Mouse (Mus musculus) intestine, postnatal 0 days (tissue): ENCODE measurements around the gene Plau. TPM values are rescaled to one million over a fixed set of nuclear protein-coding genes. Genes with fewer than 3 reads are reported as not detected.

Experiments
- ATAC-seq: fragments of 200-750 bp; cut with Nextera tagmentation; 2 replicates; pipeline ENCODE4 v1.8.0; 2017; ENCODE audit warnings: mild to moderate bottlenecking, moderate TSS enrichment, moderate library complexity
- H3K27ac ChIP-seq: fragments of 300-500 bp; sonication (generic); 2 replicates; pipeline ENCODE4 v1.5.1; 2014; ENCODE audit warnings: mild to moderate bottlenecking, low read depth, low read length, moderate library complexity
- H3K27me3 ChIP-seq: fragments of 300-500 bp; sonication (generic); replicated peaks from 2 replicates; pipeline ENCODE4 v1.6.1; 2014; ENCODE audit warnings: low read length, mixed read lengths; ENCODE audit not compliant: control insufficient read depth, insufficient read depth
- H3K36me3 ChIP-seq: fragments of 300-500 bp; sonication (generic); 2 replicates; pipeline ENCODE4 v1.6.1; 2014; ENCODE audit warnings: mild to moderate bottlenecking, moderate library complexity; ENCODE audit not compliant: control insufficient read depth, insufficient read depth
- H3K4me1 ChIP-seq: fragments of 300-500 bp; sonication (generic); replicated peaks from 2 replicates; pipeline ENCODE4 v1.6.1; 2014; ENCODE audit warnings: antibody characterized with exemption, low read length, mixed read lengths; ENCODE audit not compliant: control insufficient read depth, insufficient read depth
- H3K4me2 ChIP-seq: fragments of 300-500 bp; sonication (generic); replicated peaks from 2 replicates; pipeline ENCODE4 v1.6.1; 2014; ENCODE audit warnings: low read depth, mild to moderate bottlenecking, moderate library complexity
- H3K4me3 ChIP-seq: fragments of 300-500 bp; sonication (generic); 2 replicates; pipeline ENCODE4 v1.5.1; 2014; ENCODE audit warnings: low read depth, low read length
- H3K9ac ChIP-seq: fragments of 300-500 bp; sonication (generic); 2 replicates; pipeline ENCODE4 v1.6.1; 2014; ENCODE audit warnings: mild to moderate bottlenecking, low read depth, low read length
- H3K9me3 ChIP-seq: fragments of 300-500 bp; sonication (generic); 2 replicates; pipeline ENCODE4 v1.6.1; 2016; ENCODE audit warnings: mixed run types; ENCODE audit not compliant: control insufficient read depth
- CTCF ChIP-seq: sonication (generic); IDR thresholded peaks from 2 replicates; pipeline ENCODE4 v1.5.1; 2016; ENCODE audit warnings: low read depth, mild to moderate bottlenecking, control low read depth, antibody characterized with exemption, moderate library complexity
- WGBS: fragments of 180-500 bp; shearing (Covaris S2); extraction: QIAGEN DNeasy Blood & Tissue Kit; methylation state at CpG from one replicate; pipeline ENCODE4 v1.1.7; 2014; 5-methylcytosine and 5-hydroxymethylcytosine counted together
- polyA plus RNA-seq: library from polyadenylated mRNA; unstranded; fragments of >200 nt; fragmentation: Nextera tagmentation; extraction: Ambion mirVana; gene quantifications from 2 replicates; pipeline ENCODE4 v1.2.1, GENCODE M21; 2015

Plau gene
- polyA plus RNA-seq, 1 experiment from 2014 or later = 2.7 TPM

- H3K4me3 ChIP-seq = no peak overlapping the region
- H3K36me3 ChIP-seq = no peaks in the 10 kb centered on the region
- H3K27me3 ChIP-seq = no peaks in the 10 kb centered on the region
- 57% methylated on average over 7 of the region's 7 CpGs for WGBS
- no peaks in the 10 kb centered on the region for H3K4me1 ChIP-seq
- no peaks in the 10 kb centered on the region for H3K9me3 ChIP-seq
- no peak overlapping the region for H3K27ac ChIP-seq
- no peak for ATAC-seq
- TF ChIP-seq CTCF = no peak
- H3K4me2 ChIP-seq = no peak overlapping the region
- H3K9ac ChIP-seq = no peak overlapping the region
Measured at GRCm38 (mm10) chr14:20811779-20812406, 24.6 kb upstream of the Plau start.

- no peak overlapping the region for H3K27ac ChIP-seq
- no peak for ATAC-seq
- no peaks in the 10 kb centered on the region for H3K4me1 ChIP-seq
- no peak overlapping the region for H3K9ac ChIP-seq
- no peaks in the 10 kb centered on the region for H3K36me3 ChIP-seq
- no peaks in the 10 kb centered on the region for H3K9me3 ChIP-seq
- no peaks in the 10 kb centered on the region for H3K27me3 ChIP-seq
- 84% methylated on average over 3 of the region's 3 CpGs for WGBS
- no peak overlapping the region for H3K4me3 ChIP-seq
- no peak for TF ChIP-seq CTCF
- no peak overlapping the region for H3K4me2 ChIP-seq
Measured at GRCm38 (mm10) chr14:20815448-20815847, 21.0 kb upstream of the Plau start.

GRCm38 (mm10) chr14:20824517-20824916, 11.9 kb upstream of the Plau start:
- Histone ChIP-seq H3K27ac (no peak overlapping the region), H3K27me3 (no peaks in the 10 kb centered on the region), H3K9me3 (no peaks in the 10 kb centered on the region), H3K9ac (no peak overlapping the region), H3K4me2 (no peak overlapping the region), H3K4me1 (no peaks in the 10 kb centered on the region), H3K36me3 (no peaks in the 10 kb centered on the region), H3K4me3 (no peak overlapping the region)
- no peak for ATAC-seq
- TF ChIP-seq CTCF = no peak
- 92% methylated on average over 1 of the region's 1 CpGs for WGBS

- Histone ChIP-seq H3K9me3 (no peaks in the 10 kb centered on the region), H3K4me1 (no peaks in the 10 kb centered on the region), H3K27ac (no peak overlapping the region), H3K4me3 (no peak overlapping the region), H3K4me2 (no peak overlapping the region), H3K27me3 (no peaks in the 10 kb centered on the region), H3K36me3 (no peaks in the 10 kb centered on the region), H3K9ac (no peak overlapping the region)
- TF ChIP-seq CTCF = no peak
- WGBS = 87% methylated on average over 2 of the region's 2 CpGs
- no peak for ATAC-seq
Measured at GRCm38 (mm10) chr14:20825516-20825915, 10.9 kb upstream of the Plau start.

- H3K4me3 ChIP-seq = no peak overlapping the region
- no peak for ATAC-seq
- TF ChIP-seq CTCF = no peak
- no peaks in the 10 kb centered on the region for H3K36me3 ChIP-seq
- H3K27me3 ChIP-seq = no peaks in the 10 kb centered on the region
- H3K9me3 ChIP-seq = no peaks in the 10 kb centered on the region
- H3K9ac ChIP-seq = no peak overlapping the region
- WGBS = 87% methylated on average over 8 of the region's 8 CpGs
- H3K27ac ChIP-seq = no peak overlapping the region
- no peaks in the 10 kb centered on the region for H3K4me1 ChIP-seq
- H3K4me2 ChIP-seq = no peak overlapping the region
Measured at GRCm38 (mm10) chr14:20827061-20827460, 9.4 kb upstream of the Plau start.

- 78% methylated on average over 5 of the region's 5 CpGs for WGBS
- no peak for ATAC-seq
- H3K4me3 ChIP-seq = no peak overlapping the region
- no peaks in the 10 kb centered on the region for H3K4me1 ChIP-seq
- H3K36me3 ChIP-seq = no peaks in the 10 kb centered on the region
- TF ChIP-seq CTCF = no peak
- H3K9me3 ChIP-seq = no peaks in the 10 kb centered on the region
- no peak overlapping the region for H3K4me2 ChIP-seq
- no peak overlapping the region for H3K27ac ChIP-seq
- H3K27me3 ChIP-seq = no peaks in the 10 kb centered on the region
- no peak overlapping the region for H3K9ac ChIP-seq
Measured at GRCm38 (mm10) chr14:20827491-20827890, 9.0 kb upstream of the Plau start.

GRCm38 (mm10) chr14:20828524-20828923, 7.9 kb upstream of the Plau start:
- TF ChIP-seq CTCF = no peak
- ATAC-seq = no peak

More at GRCm38 (mm10) chr14:20828524-20828923, 7.9 kb upstream of the Plau start:
- 75% methylated on average over 3 of the region's 3 CpGs for WGBS
- Histone ChIP-seq H3K27ac (no peak overlapping the region), H3K9ac (no peak overlapping the region), H3K4me1 (no peaks in the 10 kb centered on the region), H3K27me3 (no peaks in the 10 kb centered on the region), H3K4me3 (no peak overlapping the region), H3K9me3 (no peaks in the 10 kb centered on the region), H3K4me2 (no peak overlapping the region), H3K36me3 (no peaks in the 10 kb centered on the region)
